Mouse (Mus musculus) liver, postnatal 0 days (tissue): ENCODE data around the gene Kifc5b. TPM values are rescaled to one million over a fixed set of nuclear protein-coding genes. Genes with fewer than 3 reads are reported as not detected.
A peak's percentile ranks its signal among the peaks of the same experiment; 100 is the strongest.

Source experiments
- ATAC-seq: fragments of 200-750 bp; cut with Nextera tagmentation; 2 replicates; pipeline ENCODE4 v1.8.0; 2017; ENCODE audit warnings: mild to moderate bottlenecking, moderate library complexity
- DNase-seq: peaks from one replicate; pipeline ENCODE4 v3.0.0-alpha.2; 2016
- H3K27ac ChIP-seq: fragments of 300-500 bp; sonication (generic); 2 replicates; pipeline ENCODE4 v1.5.1; 2014; ENCODE audit warnings: antibody characterized with exemption, moderate library complexity, mild to moderate bottlenecking, low read depth
- H3K27me3 ChIP-seq: fragments of 300-500 bp; sonication (generic); 2 replicates; pipeline ENCODE4 v1.6.1; 2014; ENCODE audit warnings: low read length, control low read depth, mixed read lengths; ENCODE audit not compliant: insufficient read depth
- H3K36me3 ChIP-seq: fragments of 300-500 bp; sonication (generic); replicated peaks from 2 replicates; pipeline ENCODE4 v1.6.1; 2014; ENCODE audit warnings: mild to moderate bottlenecking, control low read depth, low read length, moderate library complexity, mixed read lengths; ENCODE audit not compliant: insufficient read depth
- H3K4me1 ChIP-seq: fragments of 300-500 bp; sonication (generic); 2 replicates; pipeline ENCODE4 v1.6.1; 2014; ENCODE audit warnings: antibody characterized with exemption, mild to moderate bottlenecking, control low read depth; ENCODE audit not compliant: insufficient read depth
- H3K4me2 ChIP-seq: fragments of 300-500 bp; sonication (generic); 2 replicates; pipeline ENCODE4 v1.6.1; 2014; ENCODE audit warnings: low read depth, mild to moderate bottlenecking, low read length, moderate library complexity, mixed read lengths
- H3K4me3 ChIP-seq: fragments of 300-500 bp; sonication (generic); 2 replicates; pipeline ENCODE4 v1.5.1; 2014; ENCODE audit warnings: low read depth, low read length
- H3K9ac ChIP-seq: fragments of 300-500 bp; sonication (generic); replicated peaks from 2 replicates; pipeline ENCODE4 v1.6.1; 2014; ENCODE audit warnings: mild to moderate bottlenecking, moderate library complexity
- H3K9me3 ChIP-seq: fragments of 300-500 bp; sonication (generic); 2 replicates; pipeline ENCODE4 v1.6.1; 2016; ENCODE audit warnings: mild to moderate bottlenecking, control low read depth, low read length, mixed read lengths
- CTCF ChIP-seq: sonication (generic); IDR thresholded peaks from 2 replicates; pipeline ENCODE4 v1.5.1; 2016; ENCODE audit warnings: antibody characterized with exemption, low read depth
- EP300 ChIP-seq: IDR thresholded peaks from 2 replicates; pipeline ENCODE4 v1.6.1; 2016; ENCODE audit warnings: antibody characterized with exemption, low read depth, mild to moderate bottlenecking
- WGBS: fragments of 180-500 bp; shearing (Covaris S2); extraction: QIAGEN DNeasy Blood & Tissue Kit; methylation state at CpG from one replicate; pipeline ENCODE4 v1.1.7; 2014; ENCODE audit not compliant: insufficient replicate concordance; 5-methylcytosine and 5-hydroxymethylcytosine counted together
- polyA plus RNA-seq: library from polyadenylated mRNA; unstranded; fragments of >200 nt; fragmentation: Nextera tagmentation; extraction: Ambion mirVana; gene quantifications from 2 replicates; pipeline ENCODE4 v1.2.1, GENCODE M21; 2015

Gene Kifc5b
- polyA plus RNA-seq, 1 experiment from 2014 or later: 2.7 TPM

DNA sequence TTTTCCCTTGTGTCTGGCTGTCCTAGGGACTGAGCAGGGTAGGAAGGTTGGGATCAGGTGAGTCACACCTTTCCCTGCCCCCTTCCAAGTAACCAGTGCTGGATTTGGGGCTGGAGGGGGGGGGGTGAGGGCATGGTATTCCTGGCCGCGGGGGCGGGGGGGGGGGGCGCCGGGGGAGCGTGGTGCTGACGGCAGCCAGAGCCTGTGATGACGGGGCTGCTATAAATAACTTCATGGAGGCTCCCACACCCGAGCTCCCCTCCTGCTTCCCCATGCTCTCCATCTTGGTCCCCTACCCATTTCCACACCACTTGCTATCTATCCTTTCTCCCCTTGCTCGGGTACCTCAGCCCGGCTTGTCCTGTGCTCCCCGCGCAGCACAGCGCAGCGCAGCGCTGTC lies 36.8 kb downstream of the Kifc5b start:
- peaks cover 35% of the 10 kb centered on the region for H3K4me1 ChIP-seq
- no peak overlapping the region for H3K4me3 ChIP-seq
- H3K9ac ChIP-seq: no peak overlapping the region
- WGBS: 45% methylated on average over 9 of the region's 16 CpGs
- H3K4me2 ChIP-seq: no peak overlapping the region
- H3K36me3 ChIP-seq: no peaks in the 10 kb centered on the region
- TF ChIP-seq CTCF (no peak), EP300 (no peak)
- H3K27ac ChIP-seq: no peak overlapping the region
- no peak for DNase-seq
- no peak for ATAC-seq
- H3K9me3 ChIP-seq: no peaks in the 10 kb centered on the region
- peaks cover 23% of the 10 kb centered on the region for H3K27me3 ChIP-seq

DNA sequence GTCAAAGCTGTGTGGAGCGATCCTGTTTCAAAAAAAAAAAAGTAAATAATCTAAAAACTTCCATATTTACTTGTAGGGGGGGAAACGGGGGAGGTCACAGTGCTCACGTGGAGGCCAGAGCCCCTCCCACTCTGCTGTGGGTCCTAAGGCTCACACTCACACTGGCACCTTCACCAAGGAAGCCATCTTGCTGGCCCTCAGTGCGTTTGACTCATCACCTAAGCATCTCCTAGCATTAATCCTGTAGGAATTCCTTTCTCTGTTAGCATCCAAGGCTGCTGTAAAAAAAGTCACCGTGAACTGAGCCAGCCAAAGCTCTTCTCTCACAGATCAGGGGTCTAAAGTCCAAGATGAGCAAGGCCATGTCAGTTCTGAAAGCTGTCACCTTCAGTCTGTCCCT lies 39.4 kb downstream of the Kifc5b start:
- no peak for ATAC-seq

DNA sequence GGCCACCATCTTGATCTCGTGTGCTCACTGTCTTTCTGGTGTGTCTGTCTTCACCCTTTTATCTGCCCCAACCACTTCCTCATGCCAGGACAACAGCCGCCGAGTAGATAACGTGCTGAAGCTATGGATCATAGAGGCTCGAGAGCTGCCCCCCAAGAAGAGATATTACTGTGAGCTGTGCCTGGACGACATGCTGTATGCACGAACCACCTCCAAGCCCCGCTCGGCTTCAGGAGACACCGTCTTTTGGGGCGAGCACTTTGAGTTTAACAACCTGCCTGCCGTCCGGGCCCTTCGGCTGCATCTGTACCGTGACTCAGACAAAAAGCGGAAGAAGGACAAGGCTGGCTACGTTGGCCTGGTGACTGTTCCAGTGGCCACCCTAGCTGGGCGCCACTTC lies 40.0 kb downstream of the Kifc5b start:
- peak overlapping the region; percentile 23; the same call in 1 of the 2 replicates for H3K4me3 ChIP-seq
- TF ChIP-seq EP300 (peak; percentile 84), CTCF (no peak)
- H3K4me2 ChIP-seq: peak overlapping the region; percentile 55
- peak; percentile 42 for DNase-seq
- no peaks in the 10 kb centered on the region for H3K9me3 ChIP-seq
- 0 out of 2 replicates have a peak, but pooled peaks cover 3% of the 10 kb centered on the region for H3K36me3 ChIP-seq
- peaks cover 27% of the 10 kb centered on the region for H3K4me1 ChIP-seq
- peaks cover 10% of the 10 kb centered on the region; the same call in 1 of the 2 replicates for H3K27me3 ChIP-seq
- peak; percentile 80 for ATAC-seq
- 46% methylated on average over 18 of the region's 18 CpGs for WGBS
- H3K9ac ChIP-seq: peak overlapping the region; percentile 47
- peak overlapping the region; percentile 56 for H3K27ac ChIP-seq

More for the DNA sequence above, 39.4 kb downstream of the Kifc5b start:
- TF ChIP-seq EP300 (no peak), CTCF (no peak)
- Histone ChIP-seq H3K4me2 (peak overlapping the region; percentile 55), H3K4me1 (peaks cover 28% of the 10 kb centered on the region), H3K36me3 (0 out of 2 replicates have a peak, but pooled peaks cover 3% of the 10 kb centered on the region), H3K27me3 (peaks cover 15% of the 10 kb centered on the region; the same call in 1 of the 2 replicates), H3K9ac (peak overlapping the region; percentile 52; the same call in 1 of the 2 replicates), H3K4me3 (peak overlapping the region; percentile 23), H3K27ac (peak overlapping the region; percentile 56), H3K9me3 (no peaks in the 10 kb centered on the region)
- 61% methylated on average over 5 of the region's 5 CpGs for WGBS
- DNase-seq: no peak

DNA sequence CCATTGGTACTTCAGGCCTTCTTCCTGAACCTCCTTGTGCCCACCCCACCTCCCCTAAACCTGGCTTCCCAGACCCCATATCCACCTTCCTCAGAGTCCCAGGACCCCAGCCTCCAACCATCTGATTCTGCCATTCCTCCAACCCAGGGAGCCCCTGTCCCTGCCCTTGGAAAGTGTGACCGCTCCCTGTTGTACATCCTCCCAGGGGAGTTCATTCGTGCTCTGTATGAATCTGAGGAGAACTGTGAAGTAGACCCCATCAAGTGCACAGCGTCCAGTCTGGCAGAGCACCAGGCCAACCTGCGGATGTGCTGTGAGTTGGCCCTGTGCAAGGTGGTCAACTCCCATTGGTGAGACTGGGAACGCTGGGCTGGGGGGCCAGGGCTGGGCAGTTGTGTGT lies 41.0 kb downstream of the Kifc5b start:
- Histone ChIP-seq H3K4me2 (peak overlapping the region; percentile 55; the same call in 1 of the 2 replicates), H3K9ac (no peak overlapping the region), H3K27ac (no peak overlapping the region), H3K4me1 (peaks cover 18% of the 10 kb centered on the region), H3K36me3 (0 out of 2 replicates have a peak, but pooled peaks cover 3% of the 10 kb centered on the region), H3K4me3 (no peak overlapping the region), H3K9me3 (no peaks in the 10 kb centered on the region), H3K27me3 (0 out of 2 replicates have a peak, but pooled peaks cover 3% of the 10 kb centered on the region)
- ATAC-seq: no peak
- TF ChIP-seq CTCF (no peak), EP300 (no peak)
- 95% methylated on average over 5 of the region's 5 CpGs for WGBS
- DNase-seq: no peak

DNA sequence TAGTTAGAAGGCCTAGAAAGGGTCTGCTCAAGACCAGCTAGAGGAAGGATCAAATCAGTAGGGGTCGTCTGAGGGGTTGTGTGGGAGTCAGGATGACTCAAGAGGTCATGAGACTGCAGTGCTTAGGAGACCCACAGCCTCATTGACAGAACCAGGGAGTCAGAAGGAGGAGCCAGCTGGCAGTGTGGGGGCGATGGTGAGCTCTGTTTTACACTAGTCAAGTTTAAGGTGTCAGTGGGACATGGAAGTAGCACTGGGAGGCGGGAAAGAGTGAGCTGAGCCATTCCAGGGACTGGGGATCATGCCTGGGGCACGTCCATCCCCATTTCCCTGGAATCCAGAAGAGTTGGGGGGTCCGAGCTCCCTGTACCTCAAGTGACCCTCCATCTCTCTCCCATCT lies 42.0 kb downstream of the Kifc5b start:
- Histone ChIP-seq H3K4me1 (peaks cover 18% of the 10 kb centered on the region), H3K36me3 (0 out of 2 replicates have a peak, but pooled peaks cover 3% of the 10 kb centered on the region)
- WGBS: 62% methylated on average over 5 of the region's 5 CpGs

DNA sequence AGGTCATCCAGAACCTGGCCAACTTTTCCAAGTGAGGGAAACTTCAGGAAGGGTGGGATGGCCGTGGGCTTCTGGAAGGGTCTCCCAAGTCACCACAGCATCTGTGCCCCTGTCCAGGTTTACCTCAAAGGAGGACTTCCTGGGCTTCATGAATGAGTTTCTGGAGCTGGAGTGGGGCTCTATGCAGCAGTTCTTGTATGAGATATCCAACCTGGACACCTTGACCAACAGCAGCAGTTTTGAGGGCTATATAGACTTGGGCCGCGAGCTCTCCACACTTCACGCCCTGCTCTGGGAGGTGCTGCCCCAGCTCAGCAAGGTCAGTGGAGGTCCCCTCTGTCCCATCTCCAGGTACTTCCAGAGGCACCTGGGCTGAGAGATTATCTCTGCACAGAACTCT lies 42.9 kb downstream of the Kifc5b start:
- Histone ChIP-seq H3K36me3 (0 out of 2 replicates have a peak, but pooled peaks cover 3% of the 10 kb centered on the region), H3K27me3 (no peaks in the 10 kb centered on the region), H3K27ac (no peak overlapping the region), H3K4me3 (no peak overlapping the region), H3K9ac (no peak overlapping the region), H3K4me2 (no peak overlapping the region), H3K9me3 (no peaks in the 10 kb centered on the region), H3K4me1 (peaks cover 18% of the 10 kb centered on the region)
- DNase-seq: no peak
- no peak for ATAC-seq
- WGBS: 90% methylated on average over 4 of the region's 4 CpGs
- TF ChIP-seq EP300 (no peak), CTCF (no peak)

More for the DNA sequence above, 42.0 kb downstream of the Kifc5b start:
- no peaks in the 10 kb centered on the region for H3K9me3 ChIP-seq
- H3K4me3 ChIP-seq: no peak overlapping the region
- TF ChIP-seq EP300 (no peak), CTCF (0 out of 2 replicates have a peak, but pooled peaks have one; percentile 10)
- DNase-seq: no peak
- no peak overlapping the region for H3K27ac ChIP-seq
- no peak overlapping the region for H3K4me2 ChIP-seq
- ATAC-seq: no peak
- no peaks in the 10 kb centered on the region for H3K27me3 ChIP-seq
- no peak overlapping the region for H3K9ac ChIP-seq
